Mouse (Mus musculus) hindbrain, embryonic 15.5 days (tissue): ENCODE results near the gene Enc1. TPM values are rescaled to one million over a fixed set of nuclear protein-coding genes. Genes with fewer than 3 reads are reported as not detected.

Source experiments
- ATAC-seq: fragments of 200-750 bp; cut with Nextera tagmentation; 2 replicates; pipeline ENCODE4 v1.8.0; 2017; ENCODE audit warnings: low read depth, moderate number of reproducible peaks, moderate TSS enrichment; ENCODE audit not compliant: low FRiP score
- H3K27ac ChIP-seq: fragments of 300-500 bp; sonication (generic); replicated peaks from 2 replicates; pipeline ENCODE4 v1.5.1; 2015; ENCODE audit warnings: mild to moderate bottlenecking, inconsistent platforms
- H3K27me3 ChIP-seq: fragments of 300-500 bp; sonication (generic); 2 replicates; pipeline ENCODE4 v1.6.1; 2015; ENCODE audit warnings: control low read depth, inconsistent platforms
- H3K36me3 ChIP-seq: fragments of 300-500 bp; sonication (generic); 2 replicates; pipeline ENCODE4 v1.6.1; 2015; ENCODE audit warnings: control low read depth, inconsistent platforms
- H3K4me1 ChIP-seq: fragments of 300-500 bp; sonication (generic); replicated peaks from 2 replicates; pipeline ENCODE4 v1.6.1; 2015; ENCODE audit warnings: control low read depth, inconsistent platforms
- H3K4me2 ChIP-seq: fragments of 300-500 bp; sonication (generic); 2 replicates; pipeline ENCODE4 v1.6.1; 2015; ENCODE audit warnings: moderate library complexity, mild to moderate bottlenecking, inconsistent platforms
- H3K4me3 ChIP-seq: fragments of 300-500 bp; sonication (generic); 2 replicates; pipeline ENCODE4 v1.5.1; 2015; ENCODE audit warnings: mild to moderate bottlenecking, inconsistent platforms
- H3K9ac ChIP-seq: fragments of 300-500 bp; sonication (generic); 2 replicates; pipeline ENCODE4 v1.6.1; 2015; ENCODE audit warnings: inconsistent platforms
- H3K9me3 ChIP-seq: fragments of 300-500 bp; sonication (generic); 2 replicates; pipeline ENCODE4 v1.6.1; 2016; ENCODE audit warnings: control low read depth, inconsistent platforms
- WGBS: fragments of 180-500 bp; shearing (Covaris S2); methylation state at CpG from one replicate; pipeline ENCODE4 v1.1.7; 2015; 5-methylcytosine and 5-hydroxymethylcytosine counted together
- polyA plus RNA-seq: library from polyadenylated mRNA; unstranded; fragments of >200 nt; fragmentation: Nextera tagmentation; extraction: Ambion mirVana; gene quantifications from 2 replicates; pipeline ENCODE4 v1.2.1, GENCODE M21; 2015

Gene Enc1
- polyA plus RNA-seq, 1 experiment from 2014 or later: 57.3 TPM

GRCm38 (mm10) chr13:97244712-97245105 is 3.8 kb downstream of the Enc1 start:
- Histone ChIP-seq H3K4me2 (peak overlapping the region; percentile 91), H3K27ac (peak overlapping the region; percentile 95; the same call in 1 of the 2 replicates), H3K36me3 (peaks cover 13% of the 10 kb centered on the region; the same call in 1 of the 2 replicates), H3K4me3 (peak overlapping the region; percentile 86), H3K4me1 (peaks cover 86% of the 10 kb centered on the region), H3K9me3 (no peaks in the 10 kb centered on the region), H3K9ac (peak overlapping the region; percentile 92; the same call in 1 of the 2 replicates), H3K27me3 (no peaks in the 10 kb centered on the region)
- no peak for ATAC-seq
- WGBS: 35% methylated on average over 11 of the region's 11 CpGs

GRCm38 (mm10) chr13:97245157-97245556 is 4.3 kb downstream of the Enc1 start:
- no peak overlapping the region for H3K27ac ChIP-seq
- no peaks in the 10 kb centered on the region for H3K27me3 ChIP-seq
- 74% methylated on average over 12 of the region's 12 CpGs for WGBS
- ATAC-seq: no peak
- no peaks in the 10 kb centered on the region for H3K9me3 ChIP-seq
- H3K4me3 ChIP-seq: peak overlapping the region; percentile 86
- H3K4me1 ChIP-seq: peaks cover 86% of the 10 kb centered on the region
- no peak overlapping the region for H3K9ac ChIP-seq
- H3K36me3 ChIP-seq: peaks cover 13% of the 10 kb centered on the region; the same call in 1 of the 2 replicates
- H3K4me2 ChIP-seq: peak overlapping the region; percentile 91

GRCm38 (mm10) chr13:97246217-97246616 is 5.3 kb downstream of the Enc1 start:
- Histone ChIP-seq H3K9ac (no peak overlapping the region), H3K4me1 (peaks cover 92% of the 10 kb centered on the region), H3K27ac (no peak overlapping the region), H3K4me3 (peak overlapping the region; percentile 8; the same call in 1 of the 2 replicates), H3K9me3 (no peaks in the 10 kb centered on the region), H3K27me3 (no peaks in the 10 kb centered on the region), H3K36me3 (peaks cover 13% of the 10 kb centered on the region; the same call in 1 of the 2 replicates), H3K4me2 (peak overlapping the region; percentile 91)
- ATAC-seq: no peak
- WGBS: 62% methylated on average over 16 of the region's 16 CpGs

GRCm38 (mm10) chr13:97247754-97248153 is 6.8 kb downstream of the Enc1 start:
- H3K27me3 ChIP-seq: no peaks in the 10 kb centered on the region
- peak overlapping the region; percentile 91 for H3K4me2 ChIP-seq
- no peaks in the 10 kb centered on the region for H3K9me3 ChIP-seq
- 27% methylated on average over 4 of the region's 4 CpGs for WGBS
- H3K27ac ChIP-seq: no peak overlapping the region
- H3K4me1 ChIP-seq: peaks cover 99% of the 10 kb centered on the region
- H3K4me3 ChIP-seq: no peak overlapping the region
- H3K9ac ChIP-seq: no peak overlapping the region
- no peak for ATAC-seq
- peaks cover 16% of the 10 kb centered on the region; the same call in 1 of the 2 replicates for H3K36me3 ChIP-seq

- 19% methylated on average over 5 of the region's 5 CpGs for WGBS
- Histone ChIP-seq H3K4me1 (peaks cover 94% of the 10 kb centered on the region), H3K4me2 (peak overlapping the region; percentile 91), H3K4me3 (0 out of 2 replicates have a peak overlapping the region, but pooled peaks have one; percentile 3), H3K27me3 (no peaks in the 10 kb centered on the region), H3K9ac (no peak overlapping the region), H3K9me3 (no peaks in the 10 kb centered on the region), H3K27ac (no peak overlapping the region), H3K36me3 (peaks cover 16% of the 10 kb centered on the region; the same call in 1 of the 2 replicates)
- no peak for ATAC-seq
These were observed 8.2 kb downstream of the Enc1 start for GRCm38 (mm10) chr13:97249051-97249461.

- ATAC-seq: no peak
- H3K27ac ChIP-seq: 0 out of 2 replicates have a peak overlapping the region, but pooled peaks have one; percentile 23
- H3K9me3 ChIP-seq: no peaks in the 10 kb centered on the region
- H3K9ac ChIP-seq: no peak overlapping the region
- peaks cover 89% of the 10 kb centered on the region for H3K4me1 ChIP-seq
- WGBS: 34% methylated on average over 5 of the region's 5 CpGs
- peak overlapping the region; percentile 91 for H3K4me2 ChIP-seq
- H3K4me3 ChIP-seq: 0 out of 2 replicates have a peak overlapping the region, but pooled peaks have one; percentile 3
- peaks cover 16% of the 10 kb centered on the region; the same call in 1 of the 2 replicates for H3K36me3 ChIP-seq
- H3K27me3 ChIP-seq: no peaks in the 10 kb centered on the region
These were observed 8.7 kb downstream of the Enc1 start for GRCm38 (mm10) chr13:97249507-97250078.

GRCm38 (mm10) chr13:97250148-97250547 is 9.2 kb downstream of the Enc1 start:
- H3K4me1 ChIP-seq: peaks cover 84% of the 10 kb centered on the region
- H3K27ac ChIP-seq: peak overlapping the region; percentile 23; the same call in 1 of the 2 replicates
- ATAC-seq: no peak
- no peaks in the 10 kb centered on the region for H3K27me3 ChIP-seq
- H3K36me3 ChIP-seq: peaks cover 16% of the 10 kb centered on the region; the same call in 1 of the 2 replicates
- H3K9ac ChIP-seq: no peak overlapping the region
- 30% methylated on average over 5 of the region's 5 CpGs for WGBS
- 0 out of 2 replicates have a peak overlapping the region, but pooled peaks have one; percentile 3 for H3K4me3 ChIP-seq
- H3K4me2 ChIP-seq: peak overlapping the region; percentile 91
- no peaks in the 10 kb centered on the region for H3K9me3 ChIP-seq

GRCm38 (mm10) chr13:97250551-97251380 is 9.9 kb downstream of the Enc1 start:
- Histone ChIP-seq H3K9ac (no peak overlapping the region), H3K4me3 (no peak overlapping the region), H3K27ac (peak overlapping the region; percentile 23; the same call in 1 of the 2 replicates), H3K9me3 (no peaks in the 10 kb centered on the region), H3K27me3 (no peaks in the 10 kb centered on the region), H3K4me1 (peaks cover 82% of the 10 kb centered on the region), H3K36me3 (peaks cover 16% of the 10 kb centered on the region; the same call in 1 of the 2 replicates), H3K4me2 (peak overlapping the region; percentile 91; the same call in 1 of the 2 replicates)
- WGBS: 21% methylated on average over 20 of the region's 20 CpGs
- peak; percentile 17; the same call in 1 of the 2 replicates for ATAC-seq

- H3K36me3 ChIP-seq: peaks cover 7% of the 10 kb centered on the region; the same call in 1 of the 2 replicates
- H3K4me1 ChIP-seq: peaks cover 78% of the 10 kb centered on the region
- 30% methylated on average over 7 of the region's 7 CpGs for WGBS
- H3K9me3 ChIP-seq: no peaks in the 10 kb centered on the region
- ATAC-seq: no peak
- H3K27me3 ChIP-seq: no peaks in the 10 kb centered on the region
- H3K27ac ChIP-seq: peak overlapping the region; percentile 23
- H3K4me2 ChIP-seq: no peak overlapping the region
- no peak overlapping the region for H3K4me3 ChIP-seq
- no peak overlapping the region for H3K9ac ChIP-seq
These were observed 10.8 kb downstream of the Enc1 start for GRCm38 (mm10) chr13:97251736-97252135.

- H3K4me2 ChIP-seq: no peak overlapping the region
- H3K9ac ChIP-seq: no peak overlapping the region
- no peaks in the 10 kb centered on the region for H3K9me3 ChIP-seq
- H3K4me3 ChIP-seq: no peak overlapping the region
- no peaks in the 10 kb centered on the region for H3K27me3 ChIP-seq
- H3K4me1 ChIP-seq: peaks cover 76% of the 10 kb centered on the region
- ATAC-seq: peak; percentile 31; the same call in 1 of the 2 replicates
- 0 out of 2 replicates have a peak, but pooled peaks cover 3% of the 10 kb centered on the region for H3K36me3 ChIP-seq
- H3K27ac ChIP-seq: peak overlapping the region; percentile 23
- WGBS: 18% methylated on average over 7 of the region's 7 CpGs
These were observed 11.6 kb downstream of the Enc1 start for GRCm38 (mm10) chr13:97252469-97252868.

GRCm38 (mm10) chr13:97253418-97253981 is 12.6 kb downstream of the Enc1 start:
- no peaks in the 10 kb centered on the region for H3K9me3 ChIP-seq
- H3K4me3 ChIP-seq: no peak overlapping the region
- H3K27me3 ChIP-seq: no peaks in the 10 kb centered on the region
- peak; percentile 42 for ATAC-seq
- peaks cover 66% of the 10 kb centered on the region for H3K4me1 ChIP-seq
- 54% methylated on average over 6 of the region's 6 CpGs for WGBS
- H3K4me2 ChIP-seq: no peak overlapping the region
- H3K27ac ChIP-seq: 0 out of 2 replicates have a peak overlapping the region, but pooled peaks have one; percentile 40
- H3K9ac ChIP-seq: no peak overlapping the region
- H3K36me3 ChIP-seq: 0 out of 2 replicates have a peak, but pooled peaks cover 3% of the 10 kb centered on the region
